Mouse (Mus musculus) right cerebral cortex, postnatal 4 days (tissue): ENCODE data around the gene Defb21.

Source experiments
- DNase-seq: peaks from one replicate; pipeline ENCODE4 v3.0.0-alpha.2; 2022

Defb21 gene

GRCm38 (mm10) chr2:152572114-152572794, at the start of gene Defb21:
Gene Defb21, plus strand, starts transcription at chr2:152572744.
- DNase-seq = peak; percentile 24

GRCm38 (mm10) chr2:152539944-152540710, 32.4 kb upstream of the Defb21 start, which contains the start of gene Defb29:
Gene Defb29, minus strand, starts transcription at chr2:152540098.
- DNase-seq = no peak

GRCm38 (mm10) chr2:152541979-152542378, 30.6 kb upstream of the Defb21 start:
- no peak for DNase-seq

GRCm38 (mm10) chr2:152542897-152543296, 29.6 kb upstream of the Defb21 start:
- DNase-seq = no peak

GRCm38 (mm10) chr2:152543478-152543877, 29.1 kb upstream of the Defb21 start:
- DNase-seq = no peak

- DNase-seq = peak; percentile 61
Observed at GRCm38 (mm10) chr2:152544691-152545090, 27.9 kb upstream of the Defb21 start.

GRCm38 (mm10) chr2:152548124-152548523, 24.4 kb upstream of the Defb21 start:
- DNase-seq = no peak

GRCm38 (mm10) chr2:152553774-152554423, 18.6 kb upstream of the Defb21 start:
- peak; percentile 76 for DNase-seq

GRCm38 (mm10) chr2:152556655-152557054, 15.9 kb upstream of the Defb21 start:
- DNase-seq = no peak

- no peak for DNase-seq
Observed at GRCm38 (mm10) chr2:152569038-152569437, 3.5 kb upstream of the Defb21 start, which contains the start of gene Gm17416. Gene Gm17416, plus strand, starts transcription at chr2:152569338.

GRCm38 (mm10) chr2:152569881-152570280, 2.7 kb upstream of the Defb21 start:
- DNase-seq = no peak

- DNase-seq = no peak
Observed at GRCm38 (mm10) chr2:152570313-152570712, 2.2 kb upstream of the Defb21 start.

GRCm38 (mm10) chr2:152573484-152573883, 940 bp downstream of the Defb21 start:
- no peak for DNase-seq

- DNase-seq = no peak
Observed at GRCm38 (mm10) chr2:152580107-152580506, 7.6 kb downstream of the Defb21 start, which contains the start of gene Defb19. Gene Defb19, minus strand, starts transcription at chr2:152580312.

GRCm38 (mm10) chr2:152580612-152581011, 8.1 kb downstream of the Defb21 start:
- DNase-seq = no peak

GRCm38 (mm10) chr2:152586926-152587560, 14.5 kb downstream of the Defb21 start:
- no peak for DNase-seq

- no peak for DNase-seq
Observed at GRCm38 (mm10) chr2:152588450-152588849, 15.9 kb downstream of the Defb21 start.

GRCm38 (mm10) chr2:152589021-152589420, 16.5 kb downstream of the Defb21 start:
- DNase-seq = no peak

- DNase-seq = no peak
Observed at GRCm38 (mm10) chr2:152599299-152599698, 26.8 kb downstream of the Defb21 start, which contains the start of gene Defb45. Gene Defb45, minus strand, starts transcription at chr2:152599399.

GRCm38 (mm10) chr2:152600076-152600475, 27.5 kb downstream of the Defb21 start:
- no peak for DNase-seq

- DNase-seq = no peak
Observed at GRCm38 (mm10) chr2:152601275-152601960, 28.9 kb downstream of the Defb21 start.

- peak; percentile 22 for DNase-seq
Observed at GRCm38 (mm10) chr2:152604057-152604456, 31.5 kb downstream of the Defb21 start, which contains the start of gene Defb36. Gene Defb36, plus strand, starts transcription at chr2:152604327.
